Mouse (Mus musculus) C2C12 (cell line): ENCODE measurements at regions not wholly inside any gene's neighbourhood (a gene's known extent, or its start where the extent isn't known, plus 50 kb on each side); places are given as distances from the start of the nearest gene placed in this dataset.

Experiments used
- CEBPB ChIP-seq: IDR thresholded peaks from one replicate; pipeline ENCODE4 v1.6.1; 2011; ENCODE audit warnings: low read depth, mild to moderate bottlenecking, control low read depth, moderate library complexity
- CTCF ChIP-seq: IDR thresholded peaks from one replicate; pipeline ENCODE4 v1.5.1; 2011; ENCODE audit not compliant: control insufficient read depth, insufficient read depth, insufficient read length
- FOSL1 ChIP-seq: IDR thresholded peaks from one replicate; pipeline ENCODE4 v1.8.0; 2011; ENCODE audit warnings: mild to moderate bottlenecking, low read length; ENCODE audit not compliant: poor library complexity, insufficient read depth, severe bottlenecking
- MAX ChIP-seq: IDR thresholded peaks from one replicate; pipeline ENCODE4 v1.6.1; 2011; ENCODE audit warnings: mild to moderate bottlenecking, control low read depth
- MYOD1 ChIP-seq: IDR thresholded peaks from one replicate; pipeline ENCODE4 v1.6.1; 2011; ENCODE audit warnings: low read depth; ENCODE audit not compliant: control insufficient read depth, insufficient read length
- MYOG ChIP-seq: IDR thresholded peaks from one replicate; pipeline ENCODE4 v1.6.1; 2011; ENCODE audit not compliant: control insufficient read depth, insufficient read length; ENCODE audit errors: extremely low read depth
- USF1 ChIP-seq: IDR thresholded peaks from one replicate; pipeline ENCODE4 v1.6.1; 2011; ENCODE audit warnings: low read depth, mild to moderate bottlenecking, control low read depth, moderate library complexity

- TF ChIP-seq CTCF (no peak), MYOD1 (no peak), USF1 (no peak), MAX (no peak), CEBPB (no peak), MYOG (no peak), FOSL1 (no peak)
Observed at GRCm38 (mm10) chr12:33779898-33780297, 148.3 kb upstream of the Ferd3l start.
